Mouse (Mus musculus) ES-Bruce4 (cell line): Measurements from ENCODE around the gene Kdm4a. TPM values are rescaled to one million over a fixed set of nuclear protein-coding genes. Genes with fewer than 3 reads are reported as not detected.

Experiments used
- H3K27ac ChIP-seq: 2 replicates; pipeline ENCODE4 v1.5.1; 2012; ENCODE audit warnings: low read length, inconsistent platforms; ENCODE audit not compliant: insufficient read depth
- H3K27me3 ChIP-seq: 2 replicates; pipeline ENCODE4 v1.6.1; 2012; ENCODE audit warnings: mild to moderate bottlenecking, low read length, inconsistent platforms; ENCODE audit not compliant: control insufficient read depth, poor library complexity, insufficient read depth, severe bottlenecking
- H3K36me3 ChIP-seq: 2 replicates; pipeline ENCODE4 v1.6.1; 2012; ENCODE audit warnings: inconsistent platforms, mild to moderate bottlenecking, low read length, moderate library complexity; ENCODE audit not compliant: control insufficient read depth, poor library complexity, insufficient read depth, severe bottlenecking
- H3K4me1 ChIP-seq: one replicate; pipeline ENCODE4 v1.8.1; 2011; ENCODE audit warnings: low read length; ENCODE audit not compliant: control insufficient read depth, insufficient read depth
- H3K4me3 ChIP-seq: 2 replicates; pipeline ENCODE4 v1.5.1; 2011; ENCODE audit warnings: low read depth, mild to moderate bottlenecking, low read length
- H3K9ac ChIP-seq: 2 replicates; pipeline ENCODE4 v1.6.1; 2012; ENCODE audit warnings: low read depth, mild to moderate bottlenecking, inconsistent platforms; ENCODE audit not compliant: poor library complexity, severe bottlenecking
- H3K9me3 ChIP-seq: replicated peaks from 2 replicates; pipeline ENCODE4 v1.6.1; 2012; ENCODE audit warnings: mild to moderate bottlenecking, low read length, inconsistent platforms; ENCODE audit not compliant: control insufficient read depth, poor library complexity, insufficient read depth, severe bottlenecking
- CTCF ChIP-seq: IDR thresholded peaks from one replicate; pipeline ENCODE4 v1.8.1; 2011; ENCODE audit warnings: low read depth, low read length
- EP300 ChIP-seq: IDR thresholded peaks from 2 replicates; pipeline ENCODE4 v1.6.1; 2011; ENCODE audit warnings: low read depth, low read length; ENCODE audit not compliant: insufficient read depth
- POLR2A ChIP-seq: IDR thresholded peaks from one replicate; pipeline ENCODE4 v1.8.1; 2011; ENCODE audit warnings: low read length; ENCODE audit not compliant: insufficient read depth
- polyA plus RNA-seq: library from polyadenylated mRNA; stranded (reverse); fragments of >200 nt; gene quantifications from 2 replicates; pipeline ENCODE4 v1.2.4, GENCODE M21; 2011; ENCODE audit warnings: low read depth; ENCODE audit not compliant: missing spikeins, insufficient read depth, insufficient read length

The Kdm4a gene
- polyA plus RNA-seq, 1 experiment = 41.8 TPM

DNA sequence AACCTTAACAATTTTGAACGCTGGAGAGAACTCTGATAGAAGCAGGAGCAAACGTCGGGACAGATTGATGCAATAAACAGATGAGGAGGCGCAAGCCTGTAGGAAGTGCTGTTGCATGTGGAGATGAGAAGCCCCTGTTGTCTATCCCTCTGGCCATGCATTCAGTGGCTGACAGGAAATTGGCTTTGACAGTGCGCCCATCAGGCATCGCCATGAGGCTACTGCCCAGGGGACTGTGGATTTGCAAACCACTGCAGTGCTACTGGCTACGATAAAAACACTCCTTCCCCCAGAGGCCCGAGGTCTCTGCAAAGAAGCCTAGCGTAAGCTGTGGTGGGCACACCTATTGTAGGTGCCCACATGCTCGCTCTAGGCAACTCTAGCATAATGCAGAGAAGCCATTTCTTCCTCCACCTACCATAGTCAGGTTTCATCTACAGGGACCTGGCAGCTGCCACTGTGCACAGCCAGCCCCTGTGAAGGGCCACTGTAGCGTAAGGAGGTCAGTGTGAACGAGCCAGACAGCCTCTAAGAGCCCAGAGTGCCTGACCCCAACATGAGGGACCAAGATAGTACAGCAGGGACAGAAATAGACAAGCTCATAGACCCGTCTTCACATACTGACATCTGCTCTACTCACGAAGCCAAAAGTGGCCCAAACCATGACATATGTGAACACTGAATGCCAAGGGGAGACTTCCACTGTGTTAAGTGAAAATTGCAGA, 29.7 kb downstream of the Kdm4a start:
- peaks cover 46% of the 10 kb centered on the region for H3K36me3 ChIP-seq
- H3K4me3 ChIP-seq = no peak overlapping the region
- no peak overlapping the region for H3K9ac ChIP-seq
- no peaks in the 10 kb centered on the region; the same call in 1 of the 2 replicates for H3K9me3 ChIP-seq
- no peak overlapping the region for H3K27ac ChIP-seq
- H3K27me3 ChIP-seq = no peaks in the 10 kb centered on the region
- no peaks in the 10 kb centered on the region for H3K4me1 ChIP-seq
- TF ChIP-seq EP300 = no peak
- no peak for TF ChIP-seq POLR2A
- TF ChIP-seq CTCF = no peak

DNA sequence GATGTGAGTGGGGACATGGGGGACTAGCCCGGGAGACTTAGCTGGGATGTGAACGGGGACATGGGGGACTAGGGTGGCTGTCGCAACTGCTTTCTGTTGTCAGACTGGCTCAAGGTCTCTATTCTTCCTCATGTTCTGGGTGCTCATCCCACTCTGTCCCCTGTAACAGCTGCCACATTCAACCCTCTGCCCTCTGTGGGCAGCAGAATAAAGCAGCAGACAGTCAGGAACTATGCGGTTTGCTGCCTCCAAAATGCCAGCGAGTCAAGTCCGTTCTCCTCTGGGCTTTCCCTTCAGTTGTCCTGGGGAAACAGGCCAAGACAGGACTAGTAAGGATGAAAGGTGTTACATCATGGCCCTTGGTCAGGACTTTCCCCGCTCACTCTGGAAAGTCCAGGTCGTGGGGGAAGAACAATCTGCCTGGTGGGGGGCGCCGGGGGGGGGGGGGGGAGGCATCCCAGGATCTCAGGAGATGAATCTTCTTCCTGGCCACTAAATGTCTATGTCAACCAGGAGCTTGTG, 30.7 kb downstream of the Kdm4a start:
- no peak overlapping the region for H3K27ac ChIP-seq
- no peaks in the 10 kb centered on the region for H3K4me1 ChIP-seq
- H3K9me3 ChIP-seq = no peaks in the 10 kb centered on the region
- TF ChIP-seq EP300 = no peak
- TF ChIP-seq CTCF = no peak
- TF ChIP-seq POLR2A = no peak
- H3K36me3 ChIP-seq = peaks cover 45% of the 10 kb centered on the region
- no peak overlapping the region for H3K9ac ChIP-seq
- no peak overlapping the region for H3K4me3 ChIP-seq
- H3K27me3 ChIP-seq = no peaks in the 10 kb centered on the region

DNA sequence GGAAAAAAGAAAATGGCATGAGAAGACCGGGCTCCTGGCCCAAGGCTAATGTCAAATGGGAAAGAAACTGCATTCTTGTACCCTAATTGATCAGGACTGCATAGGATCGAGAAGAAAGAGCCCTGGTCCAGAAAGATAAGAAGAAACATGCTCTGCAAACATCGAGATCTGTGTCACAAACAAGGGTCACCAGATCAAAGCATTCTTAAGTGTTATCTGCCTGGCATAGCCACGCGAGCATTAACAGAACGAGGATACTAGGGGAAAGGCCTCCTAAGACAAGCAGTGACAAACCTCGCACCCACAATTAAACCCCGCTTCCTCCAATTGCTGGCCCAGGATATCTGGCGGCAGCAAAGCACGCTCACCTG, 31.5 kb downstream of the Kdm4a start:
- Histone ChIP-seq H3K9ac (no peak overlapping the region), H3K36me3 (peaks cover 50% of the 10 kb centered on the region), H3K27ac (no peak overlapping the region), H3K4me1 (no peaks in the 10 kb centered on the region), H3K9me3 (no peaks in the 10 kb centered on the region), H3K4me3 (no peak overlapping the region), H3K27me3 (no peaks in the 10 kb centered on the region)
- TF ChIP-seq POLR2A = no peak
- TF ChIP-seq CTCF = no peak
- no peak for TF ChIP-seq EP300

DNA sequence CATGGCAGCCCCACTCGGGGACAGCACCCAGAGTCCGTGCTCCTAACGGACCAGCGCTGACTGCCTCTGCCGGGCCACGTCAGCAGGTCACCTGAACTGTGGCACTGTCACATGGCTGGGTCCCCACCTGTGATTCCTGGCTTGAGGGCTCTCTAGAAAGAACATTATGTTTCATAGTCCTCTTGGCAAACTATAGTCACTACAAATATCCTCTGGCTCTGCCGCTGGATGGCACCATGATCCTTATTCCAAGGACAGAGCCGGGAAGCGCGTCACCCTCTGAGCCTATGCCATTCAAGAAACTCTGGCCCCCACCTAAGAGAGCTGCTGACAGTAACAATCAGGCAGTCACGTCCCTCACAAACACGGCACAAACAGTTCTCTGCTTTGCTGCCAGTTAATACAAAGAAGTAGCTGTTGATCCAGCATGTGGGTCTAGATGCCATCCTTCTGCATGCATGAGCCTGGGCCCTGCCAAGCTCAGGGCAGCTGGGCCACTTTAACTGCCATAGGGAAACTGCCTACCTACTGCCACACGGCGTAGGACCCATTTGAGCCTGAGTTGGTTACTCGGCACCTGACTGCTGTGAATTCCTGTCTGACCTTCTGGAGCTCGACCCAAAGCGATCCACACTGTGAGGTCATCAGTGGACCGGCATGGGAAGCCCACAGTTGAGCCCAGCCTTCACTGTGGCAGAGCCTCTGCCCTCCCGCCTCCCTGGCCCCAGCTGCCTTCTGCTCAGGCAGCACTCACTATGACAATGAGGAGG, 32.1 kb downstream of the Kdm4a start:
- no peaks in the 10 kb centered on the region for H3K9me3 ChIP-seq
- peaks cover 56% of the 10 kb centered on the region for H3K36me3 ChIP-seq
- no peak overlapping the region for H3K27ac ChIP-seq
- no peak overlapping the region for H3K4me3 ChIP-seq
- no peaks in the 10 kb centered on the region for H3K4me1 ChIP-seq
- no peaks in the 10 kb centered on the region for H3K27me3 ChIP-seq
- no peak overlapping the region for H3K9ac ChIP-seq
- TF ChIP-seq EP300 = no peak
- TF ChIP-seq CTCF = no peak

DNA sequence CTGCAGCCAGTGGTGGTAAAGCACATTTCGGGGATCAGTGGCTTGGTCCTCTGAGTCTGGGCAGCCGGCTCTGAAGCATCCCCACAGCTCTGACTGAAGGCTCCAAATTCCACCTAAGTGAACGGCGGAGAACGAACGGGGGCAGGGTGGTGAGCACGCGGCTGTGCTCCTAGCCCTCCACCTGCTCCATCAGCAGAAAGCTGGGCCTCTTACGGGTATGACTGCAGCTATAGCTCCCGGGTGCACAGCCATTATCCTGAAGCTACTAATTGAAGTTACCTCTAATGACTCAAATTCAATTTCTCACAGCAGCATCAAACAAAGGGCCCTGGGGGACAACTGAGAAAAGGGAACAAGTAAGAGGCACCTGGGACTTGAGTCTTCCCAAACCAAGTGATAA, 32.8 kb downstream of the Kdm4a start:
- TF ChIP-seq CTCF = no peak
- TF ChIP-seq EP300 = no peak
- no peak for TF ChIP-seq POLR2A

GRCm38 (mm10) chr4:118144324-118144723, 35.5 kb downstream of the Kdm4a start:
- Histone ChIP-seq H3K9ac (no peak overlapping the region), H3K4me1 (no peaks in the 10 kb centered on the region), H3K4me3 (no peak overlapping the region), H3K27ac (no peak overlapping the region), H3K9me3 (no peaks in the 10 kb centered on the region), H3K36me3 (peaks cover 54% of the 10 kb centered on the region), H3K27me3 (no peaks in the 10 kb centered on the region)
- TF ChIP-seq POLR2A (no peak), EP300 (no peak), CTCF (no peak)

More for the DNA sequence above, 32.8 kb downstream of the Kdm4a start:
- Histone ChIP-seq H3K9me3 (no peaks in the 10 kb centered on the region), H3K4me3 (no peak overlapping the region), H3K9ac (no peak overlapping the region), H3K27ac (no peak overlapping the region), H3K36me3 (peaks cover 59% of the 10 kb centered on the region), H3K4me1 (no peaks in the 10 kb centered on the region), H3K27me3 (no peaks in the 10 kb centered on the region)
